In genomic region chr5:143356686-143357388, GRCm38 (mm10) we compare ENCODE assay signal across 11 mouse cellular contexts. TPM values are rescaled to one million over a fixed set of nuclear protein-coding genes. Genes with fewer than 3 reads are reported as not detected.
DNase-seq lines count a peak whose midpoint lies in the region; ATAC-seq and TF ChIP-seq lines count a peak whose summit lies in the region.
"Had no signal": no experiment of that assay in that cellular context is flagged by ENCODE, and none has a peak within 500 bp of the region (broad histone marks: within the 10 kb centered on the region; RNA-seq: fewer than 3 reads in every experiment).

Gene Grid2ip (plus strand): TSS chr5:143357338.

- no peak within 1 kb of the TSS for H3K27ac ChIP-seq in cerebellum, adult 2 months (ENCODE audit: insufficient read depth, low read length)
- H3K27ac ChIP-seq in forebrain, embryonic 13.5 days = no peak within 1 kb of the TSS
- H3K27ac ChIP-seq in limb, embryonic 15.5 days = no peak within 1 kb of the TSS

- peak within 1 kb of the TSS; percentile 46 for H3K4me2 ChIP-seq in forebrain, embryonic 13.5 days
- H3K4me2 ChIP-seq in limb, embryonic 15.5 days = peak within 1 kb of the TSS; percentile 41

- no peaks in the 10 kb centered on the region; the same call in 1 of the 2 replicates for H3K27me3 ChIP-seq in cerebellum, adult 2 months (ENCODE audit: control insufficient read depth, insufficient read depth, low read length)
- peaks cover 39% of the 10 kb centered on the region for H3K27me3 ChIP-seq in E14TG2a.4 (ENCODE audit: insufficient read depth, low read length)
- H3K27me3 ChIP-seq in forebrain, embryonic 13.5 days = peaks cover 28% of the 10 kb centered on the region
- H3K27me3 ChIP-seq in limb, embryonic 15.5 days = peaks cover 36% of the 10 kb centered on the region

- H3K4me3 ChIP-seq in cerebellum, adult 2 months (replicated peaks; ENCODE audit: insufficient read depth, low read depth, low read length) = no peak within 1 kb of the TSS
- peak within 1 kb of the TSS; percentile 73 for H3K4me3 ChIP-seq in E14TG2a.4 (replicated peaks; ENCODE audit: low read length)
- 0 out of 2 replicates have a peak within 1 kb of the TSS, but pooled peaks have one; percentile 3 for H3K4me3 ChIP-seq in forebrain, embryonic 13.5 days
- H3K4me3 ChIP-seq in limb, embryonic 15.5 days = peak within 1 kb of the TSS; percentile 29

- no peaks in the 10 kb centered on the region; the same call in 1 of the 2 replicates for H3K4me1 ChIP-seq in cerebellum, adult 2 months (ENCODE audit: control insufficient read depth, insufficient read depth, low read length)
- peaks cover 34% of the 10 kb centered on the region for H3K4me1 ChIP-seq in E14TG2a.4 (replicated peaks; ENCODE audit: low read depth, low read length)
- H3K4me1 ChIP-seq in forebrain, embryonic 13.5 days = peaks cover 19% of the 10 kb centered on the region
- peaks cover 9% of the 10 kb centered on the region for H3K4me1 ChIP-seq in limb, embryonic 15.5 days

- DNase-seq in cerebellum, adult 2 months = no peak
- DNase-seq in cerebellum, postnatal 25 days = no peak
- DNase-seq in layer of hippocampus, postnatal 25 days (ENCODE audit: extremely low spot score in 1 of 2, low spot score in 1 of 2) = no peak
- DNase-seq in frontal cortex, adult 2 months (ENCODE audit: extremely low spot score in 1 of 2, low spot score in 1 of 2) = no peak
- DNase-seq: gastrocnemius, postnatal 36 days had no signal

- H3K9ac ChIP-seq in forebrain, embryonic 13.5 days = peak within 1 kb of the TSS; percentile 38
- H3K9ac ChIP-seq in limb, embryonic 15.5 days = no peak within 1 kb of the TSS

- no peaks in the 10 kb centered on the region for H3K36me3 ChIP-seq in E14TG2a.4 (ENCODE audit: insufficient read depth, low read length)
- no peaks in the 10 kb centered on the region for H3K36me3 ChIP-seq in forebrain, embryonic 13.5 days (ENCODE audit: poor library complexity, severe bottlenecking)
- no peaks in the 10 kb centered on the region for H3K36me3 ChIP-seq in limb, embryonic 15.5 days

- WGBS in cerebellum, adult 2 months = 43% methylated on average over 17 of the region's 17 CpGs
- WGBS in forebrain, embryonic 13.5 days = 18% methylated on average over 16 of the region's 17 CpGs
- WGBS in limb, embryonic 15.5 days = 20% methylated on average over 17 of the region's 17 CpGs

- ATAC-seq in forebrain, embryonic 13.5 days = no peak
- no peak for ATAC-seq in limb, embryonic 15.5 days (ENCODE audit: insufficient number of reproducible peaks, low FRiP score, low TSS enrichment, low read depth)
- no peak for ATAC-seq in monocyte, adult 5-6 weeks (replicated peaks; ENCODE audit: insufficient number of reproducible peaks, low FRiP score, low TSS enrichment, poor library complexity, severe bottlenecking)

- no peaks in the 10 kb centered on the region; the same call in 1 of the 2 replicates for H3K9me3 ChIP-seq in E14TG2a.4 (ENCODE audit: low read length)
- H3K9me3 ChIP-seq in forebrain, embryonic 13.5 days (replicated peaks) = no peaks in the 10 kb centered on the region
- H3K9me3 ChIP-seq in limb, embryonic 15.5 days = no peaks in the 10 kb centered on the region

- TF ChIP-seq CTCF in cerebellum, adult 2 months (IDR thresholded peaks at IDR 0.05; ENCODE audit: borderline replicate concordance, insufficient read depth, low read depth, low read length) = no peak
- no peak for TF ChIP-seq CTCF in E14TG2a.4 (conservative IDR thresholded peaks at IDR 0.05; ENCODE audit: low read length)

- no peak for TF ChIP-seq POLR2A in cerebellum, adult 2 months (IDR thresholded peaks at IDR 0.05; ENCODE audit: borderline replicate concordance, insufficient read depth, low read length)

RNA-seq across cellular contexts. Expression of gene Grid2ip, which starts in this region (rescaled TPM):
- polyA plus RNA-seq in cerebellum, adult 2 months (2012; rRNA removed) = 38.5 and 52.1 TPM in 2 replicates
- 0.15 and 0.23 TPM in 2 replicates for polyA plus RNA-seq in forebrain, embryonic 13.5 days (2015; fragmentation: Nextera tagmentation; extraction: Ambion mirVana)
- polyA plus RNA-seq in limb, embryonic 15.5 days (2015; fragmentation: Nextera tagmentation; extraction: Ambion mirVana) = 0.68 and 1.1 TPM in 2 replicates
- total RNA-seq in monocyte, adult 5-6 weeks (2017) = not detected in 3 replicates
- total RNA-seq in layer of hippocampus, postnatal 25 days (2021) = 1 to 10 TPM; 1.1 to 1.4 TPM
- polyA plus RNA-seq in frontal cortex, adult 2 months (2012; rRNA removed) = 6.2 and 7.5 TPM in 2 replicates
- total RNA-seq: gastrocnemius, postnatal 36 days had no signal
- polyA plus RNA-seq: liver, embryonic 16.5 days; spleen, adult 2 months had no signal
